Mouse (Mus musculus): ENCODE measurements around the gene Magel2.

GRCm38 (mm10) chr7:62392202-62392601 is 15.4 kb downstream of the Magel2 start:
- TF ChIP-seq CTCF (IDR thresholded peaks at IDR 0.05; ENCODE audit: low read depth, low read length) (no peak), POLR2A (IDR thresholded peaks at IDR 0.05; ENCODE audit: extremely low read depth, insufficient read depth, low read length) (no peak)
